Mouse (Mus musculus) CH12.LX (cell line): ENCODE data around the gene Tmem151b. TPM values are rescaled to one million over a fixed set of nuclear protein-coding genes. Genes with fewer than 3 reads are reported as not detected.

Experiments
- DNase-seq: peaks from one replicate; pipeline ENCODE4 v3.0.0-alpha.2; 2013; ENCODE audit errors: extremely low read depth
- H3K27ac ChIP-seq: 2 replicates; pipeline ENCODE4 v1.5.1; 2012; ENCODE audit warnings: low read depth, mild to moderate bottlenecking, control low read depth, moderate library complexity; ENCODE audit not compliant: insufficient read depth
- H3K27me3 ChIP-seq: replicated peaks from 2 replicates; pipeline ENCODE3; 2012; ENCODE audit warnings: inconsistent platforms
- H3K36me3 ChIP-seq, 2 experiments: replicated peaks in 1 of 2; 2 replicates each; pipeline versions ENCODE3 to v1.6.1; 2012; ENCODE audit warnings: inconsistent platforms in 1 of 2, low read length in 1 of 2, mild to moderate bottlenecking in 1 of 2, mixed read lengths in 1 of 2, moderate library complexity in 1 of 2; ENCODE audit not compliant: control insufficient read depth in 1 of 2, insufficient read depth in 1 of 2
- H3K4me1 ChIP-seq, 2 experiments: 2 replicates each; pipeline ENCODE4 v1.6.1; 2012; ENCODE audit warnings: inconsistent platforms in 1 of 2, moderate library complexity in 1 of 2; ENCODE audit not compliant: insufficient read depth in 2 of 2, control insufficient read depth in 1 of 2
- H3K4me2 ChIP-seq: 2 replicates; pipeline ENCODE4 v1.6.1; 2012; ENCODE audit warnings: low read depth, mild to moderate bottlenecking, control low read depth; ENCODE audit not compliant: poor library complexity, insufficient read depth, severe bottlenecking
- H3K4me3 ChIP-seq, 3 experiments: fragments of 150-350 bp in 1 of 3; sonication (generic) in 1 of 3; replicated peaks in 1 of 3; 2 replicates each; pipeline versions ENCODE3 to v1.5.1; 2011 to 2012; ENCODE audit warnings: low read depth in 2 of 3, low read length in 2 of 3, mild to moderate bottlenecking in 2 of 3, moderate library complexity in 2 of 3, control low read depth in 1 of 3, improper control_type of control experiment in 1 of 3, inconsistent platforms in 1 of 3, mixed read lengths in 1 of 3; ENCODE audit not compliant: poor library complexity in 1 of 3
- H3K79me2 ChIP-seq: replicated peaks from 2 replicates; pipeline ENCODE4 v1.6.1; 2012; ENCODE audit warnings: mild to moderate bottlenecking, moderate library complexity; ENCODE audit not compliant: control insufficient read depth, poor library complexity, insufficient read depth, severe bottlenecking; ENCODE audit errors: extremely low read depth
- H3K9ac ChIP-seq: 2 replicates; pipeline ENCODE4 v1.6.1; 2012; ENCODE audit warnings: low read depth, mild to moderate bottlenecking, control low read depth, moderate library complexity; ENCODE audit not compliant: insufficient read depth
- H3K9me3 ChIP-seq: replicated peaks from 2 replicates; pipeline ENCODE3; 2012; ENCODE audit warnings: low read length, inconsistent platforms, mixed read lengths
- BHLHE40 ChIP-seq: IDR thresholded peaks from 2 replicates; pipeline ENCODE4 v1.6.1; 2011; ENCODE audit warnings: mild to moderate bottlenecking, low read depth, low read length, improper control_type of control experiment
- ELF1 ChIP-seq: IDR thresholded peaks from 2 replicates; pipeline ENCODE4 v1.6.1; 2014; ENCODE audit warnings: low read depth, mild to moderate bottlenecking, inconsistent platforms, low read length, improper control_type of control experiment
- MAX ChIP-seq: IDR thresholded peaks from 2 replicates; pipeline ENCODE4 v1.6.1; 2011; ENCODE audit warnings: low read length, improper control_type of control experiment
- NELFE ChIP-seq: IDR thresholded peaks from 2 replicates; pipeline ENCODE4 v1.6.1; 2011; ENCODE audit warnings: low read depth, low read length, improper control_type of control experiment
- POLR2A ChIP-seq: IDR thresholded peaks from 2 replicates; pipeline ENCODE4 v1.6.1; 2011; ENCODE audit warnings: low read depth, mild to moderate bottlenecking, improper control_type of control experiment, low read length
- SMC3 ChIP-seq: IDR thresholded peaks from 2 replicates; pipeline ENCODE4 v1.6.1; 2011; ENCODE audit warnings: low read depth, low read length, improper control_type of control experiment
- TBP ChIP-seq: conservative IDR thresholded peaks from 2 replicates; pipeline ENCODE4 v1.6.1; 2011; ENCODE audit warnings: low read depth, low read length, improper control_type of control experiment
- UBTF ChIP-seq: IDR thresholded peaks from 2 replicates; pipeline ENCODE4 v1.6.1; 2012; ENCODE audit warnings: low read depth, mild to moderate bottlenecking, inconsistent platforms, low read length, improper control_type of control experiment, moderate library complexity
- USF2 ChIP-seq: conservative IDR thresholded peaks from 2 replicates; pipeline ENCODE4 v1.6.1; 2011; ENCODE audit warnings: low read depth, low read length, improper control_type of control experiment
- ZC3H11A ChIP-seq: IDR thresholded peaks from 2 replicates; pipeline ENCODE4 v1.6.1; 2012; ENCODE audit warnings: low read depth, mild to moderate bottlenecking, inconsistent platforms, low read length, improper control_type of control experiment
- ZKSCAN1 ChIP-seq: IDR thresholded peaks from 2 replicates; pipeline ENCODE4 v1.6.1; 2012; ENCODE audit warnings: low read depth, inconsistent platforms, low read length, improper control_type of control experiment, borderline replicate concordance
- ZMIZ1 ChIP-seq: IDR thresholded peaks from 2 replicates; pipeline ENCODE4 v1.6.1; 2012; ENCODE audit warnings: low read depth, mild to moderate bottlenecking, inconsistent platforms, low read length, improper control_type of control experiment
- ZNF384 ChIP-seq: IDR thresholded peaks from 2 replicates; pipeline ENCODE4 v1.6.1; 2012; ENCODE audit warnings: low read depth, low read length, improper control_type of control experiment, inconsistent platforms
- dilution Hi-C: fragments of 300-500 bp; cut with MboI; formaldehyde crosslinking; loops from 2 replicates; pipeline ENCODE4 v1.14.3; 2020; ENCODE audit warnings: low sequenced_read_pairs; ENCODE audit not compliant: extremely low pct_unique_long_range_greater_than_20kb, extremely low pct_ligation_motif_present
- in situ Hi-C: fragments of 300-500 bp; cut with MboI; formaldehyde crosslinking; loops from 3 replicates; pipeline ENCODE4 v1.14.3; 2019; ENCODE audit warnings: low sequenced_read_pairs, low pct_ligation_motif_present, low pct_unique_long_range_greater_than_20kb, mixed read lengths
- polyA plus RNA-seq: library from polyadenylated mRNA; unstranded; fragments of >175 nt; gene quantifications from 2 replicates; pipeline ENCODE4 v1.2.1, GENCODE M21; 2012; ENCODE audit warnings: low read depth; ENCODE audit not compliant: insufficient read length
- total RNA-seq, 2 experiments: library from RNA; depleted of rRNA; stranded (reverse); fragments of 300-350 nt in 1 of 2; fragments of >200 nt in 1 of 2; gene quantifications; 2 replicates each; pipeline ENCODE4 v1.2.3; 2012 to 2014

Gene Tmem151b
- total and polyA plus RNA-seq, 3 experiments: 0.12 to 0.53 (median 0.42) TPM

- H3K27me3 ChIP-seq: peaks cover 37% of the 10 kb centered on the region
- DNase-seq: no peak
- H3K9me3 ChIP-seq: peaks cover 2% of the 10 kb centered on the region
- no peak overlapping the region for H3K4me2 ChIP-seq
- no peaks in the 10 kb centered on the region for H3K36me3 ChIP-seq
- no peak for TF ChIP-seq MAX
- no peak for TF ChIP-seq USF2
- no peak for TF ChIP-seq SMC3
- no peak for TF ChIP-seq ZKSCAN1
- TF ChIP-seq ELF1: no peak
- TF ChIP-seq BHLHE40: no peak
- TF ChIP-seq ZNF384: no peak
- no peaks in the 10 kb centered on the region for H3K79me2 ChIP-seq
- H3K27ac ChIP-seq: no peak overlapping the region
- no peak overlapping the region for H3K9ac ChIP-seq
- in situ Hi-C loops (no loop called here), dilution Hi-C loops (no loop called here)
- no peak overlapping the region for H3K4me3 ChIP-seq
- H3K4me1 ChIP-seq: peaks cover 16% of the 10 kb centered on the region in 2 experiments
Measured at GRCm38 (mm10) chr17:45545278-45545961, 4.1 kb downstream of the Tmem151b start.

DNA sequence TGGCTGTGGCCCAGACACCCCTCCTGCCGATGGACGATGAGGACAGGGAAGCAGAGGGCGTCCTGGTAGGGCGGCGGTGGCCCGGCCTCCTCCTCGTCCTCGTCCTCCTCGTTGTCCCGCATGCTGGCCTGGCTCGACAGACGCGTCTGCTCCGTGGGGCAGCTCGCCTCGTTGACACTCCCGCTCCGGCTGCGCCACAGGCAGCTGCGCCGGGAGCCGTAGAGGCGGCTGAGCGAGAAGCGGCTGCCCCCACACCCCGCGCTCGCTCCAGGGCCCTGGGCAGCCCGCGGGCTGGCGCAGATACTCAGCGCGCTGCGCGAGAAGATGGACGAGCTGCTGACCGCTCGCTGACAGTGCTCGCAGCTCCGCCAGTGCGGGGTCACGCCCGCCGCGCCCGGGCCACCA is 4.6 kb downstream of the Tmem151b start:
- peaks cover 2% of the 10 kb centered on the region for H3K9me3 ChIP-seq
- peaks cover 40% of the 10 kb centered on the region for H3K27me3 ChIP-seq
- no peaks in the 10 kb centered on the region for H3K36me3 ChIP-seq
- no peak overlapping the region for H3K27ac ChIP-seq
- no peaks in the 10 kb centered on the region for H3K79me2 ChIP-seq
- no peak for TF ChIP-seq ZKSCAN1
- no peak for TF ChIP-seq POLR2A
- TF ChIP-seq ZMIZ1: no peak
- TF ChIP-seq MAX: no peak
- no peak for TF ChIP-seq ZC3H11A
- TF ChIP-seq NELFE: no peak
- TF ChIP-seq TBP: no peak
- TF ChIP-seq UBTF: no peak
- no peak overlapping the region for H3K9ac ChIP-seq
- dilution Hi-C loops: no loop called here
- peak overlapping the region in 1 of 3 experiments; percentile 26 for H3K4me3 ChIP-seq
- H3K4me2 ChIP-seq: no peak overlapping the region
- in situ Hi-C loops: no loop called here
- DNase-seq: no peak
- H3K4me1 ChIP-seq: peaks cover 16% of the 10 kb centered on the region in 2 experiments
